Mouse (Mus musculus): ENCODE measurements around the gene Sh2d1b2. TPM values are rescaled to one million over a fixed set of nuclear protein-coding genes. Genes with fewer than 3 reads are reported as not detected.

The Sh2d1b2 gene
- polyA plus RNA-seq, 1 experiment from 2014 or later = not detected

DNA sequence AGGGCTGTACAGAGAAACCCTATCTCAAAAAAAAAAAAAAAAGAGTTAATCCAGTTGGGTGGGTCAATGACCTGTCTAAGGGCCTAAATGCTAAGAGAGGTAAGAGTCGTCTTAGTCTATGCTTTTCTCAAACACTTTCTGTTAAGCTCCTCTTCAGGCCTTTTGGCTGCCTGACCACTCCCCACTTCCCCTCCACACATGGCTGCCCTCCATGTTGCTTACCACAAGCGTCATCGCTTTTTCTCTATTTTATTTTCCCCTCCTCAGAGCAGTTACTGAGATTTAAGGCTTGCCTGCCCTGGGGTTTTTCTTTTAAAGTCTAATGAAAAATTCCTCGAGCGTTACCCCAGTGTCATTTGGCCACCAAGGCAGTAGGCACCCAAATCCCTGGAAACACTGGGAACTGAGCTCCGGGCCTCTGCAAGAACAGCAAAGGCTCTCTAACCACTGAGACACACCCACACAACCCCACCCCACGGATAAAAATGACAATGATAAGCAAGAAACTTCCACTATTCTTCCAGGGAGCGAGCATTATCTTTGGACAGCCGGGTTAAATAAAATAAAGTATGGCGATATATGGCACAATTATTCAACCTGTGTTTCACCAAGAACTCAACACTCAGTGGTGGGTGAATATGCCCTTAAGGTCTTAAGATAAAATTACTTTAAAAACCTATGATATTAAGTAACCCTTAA lies 19.2 kb upstream of the Sh2d1b2 start:
- no peak for ATAC-seq (ENCODE audit: insufficient number of reproducible peaks, insufficient read depth, low FRiP score, low read depth)
- Histone ChIP-seq H3K4me3 (ENCODE audit: low read depth, low read length) (no peak overlapping the region), H3K36me3 (ENCODE audit: control insufficient read depth, insufficient read depth, low read length) (peaks cover 21% of the 10 kb centered on the region), H3K27me3 (ENCODE audit: control insufficient read depth, insufficient read depth, low read length) (no peaks in the 10 kb centered on the region), H3K4me2 (replicated peaks; ENCODE audit: low read depth, low read length) (no peak overlapping the region), H3K9ac (replicated peaks; ENCODE audit: low read depth, low read length) (no peak overlapping the region), H3K4me1 (ENCODE audit: control insufficient read depth, insufficient read depth, low read length) (no peaks in the 10 kb centered on the region), H3K27ac (ENCODE audit: low read length) (no peak overlapping the region), H3K9me3 (ENCODE audit: control insufficient read depth, low read depth, low read length) (no peaks in the 10 kb centered on the region)
- 92% methylated on average over 10 of the region's 10 CpGs for WGBS

DNA sequence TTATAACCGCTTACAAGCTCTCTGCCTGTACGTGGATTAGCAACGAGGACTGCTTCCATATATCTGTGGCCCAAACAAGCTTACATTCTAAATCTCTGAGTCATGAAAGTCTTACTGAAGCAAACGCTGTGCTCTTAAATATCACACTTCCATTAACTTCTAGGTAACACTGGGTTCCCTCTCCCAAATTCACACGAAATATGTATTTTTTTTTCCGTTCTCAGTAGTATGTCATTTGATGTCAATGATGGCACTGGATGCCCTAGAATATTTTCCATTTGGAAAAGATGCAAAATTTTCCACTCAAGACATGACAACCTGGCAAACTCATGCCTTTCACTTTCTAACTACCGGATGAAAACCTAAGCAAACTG lies 18.2 kb upstream of the Sh2d1b2 start:
- Histone ChIP-seq H3K4me3 (ENCODE audit: low read depth, low read length) (peak overlapping the region; percentile 66), H3K27me3 (ENCODE audit: control insufficient read depth, insufficient read depth, low read length) (no peaks in the 10 kb centered on the region), H3K27ac (ENCODE audit: low read length) (no peak overlapping the region), H3K4me2 (replicated peaks; ENCODE audit: low read depth, low read length) (peak overlapping the region; percentile 57), H3K9ac (replicated peaks; ENCODE audit: low read depth, low read length) (peak overlapping the region; percentile 71), H3K36me3 (ENCODE audit: control insufficient read depth, insufficient read depth, low read length) (peaks cover 13% of the 10 kb centered on the region), H3K9me3 (ENCODE audit: control insufficient read depth, low read depth, low read length) (no peaks in the 10 kb centered on the region), H3K4me1 (ENCODE audit: control insufficient read depth, insufficient read depth, low read length) (no peaks in the 10 kb centered on the region)
- no peak for ATAC-seq (ENCODE audit: insufficient number of reproducible peaks, insufficient read depth, low FRiP score, low read depth)
- 26% methylated on average over 7 of the region's 7 CpGs for WGBS

DNA sequence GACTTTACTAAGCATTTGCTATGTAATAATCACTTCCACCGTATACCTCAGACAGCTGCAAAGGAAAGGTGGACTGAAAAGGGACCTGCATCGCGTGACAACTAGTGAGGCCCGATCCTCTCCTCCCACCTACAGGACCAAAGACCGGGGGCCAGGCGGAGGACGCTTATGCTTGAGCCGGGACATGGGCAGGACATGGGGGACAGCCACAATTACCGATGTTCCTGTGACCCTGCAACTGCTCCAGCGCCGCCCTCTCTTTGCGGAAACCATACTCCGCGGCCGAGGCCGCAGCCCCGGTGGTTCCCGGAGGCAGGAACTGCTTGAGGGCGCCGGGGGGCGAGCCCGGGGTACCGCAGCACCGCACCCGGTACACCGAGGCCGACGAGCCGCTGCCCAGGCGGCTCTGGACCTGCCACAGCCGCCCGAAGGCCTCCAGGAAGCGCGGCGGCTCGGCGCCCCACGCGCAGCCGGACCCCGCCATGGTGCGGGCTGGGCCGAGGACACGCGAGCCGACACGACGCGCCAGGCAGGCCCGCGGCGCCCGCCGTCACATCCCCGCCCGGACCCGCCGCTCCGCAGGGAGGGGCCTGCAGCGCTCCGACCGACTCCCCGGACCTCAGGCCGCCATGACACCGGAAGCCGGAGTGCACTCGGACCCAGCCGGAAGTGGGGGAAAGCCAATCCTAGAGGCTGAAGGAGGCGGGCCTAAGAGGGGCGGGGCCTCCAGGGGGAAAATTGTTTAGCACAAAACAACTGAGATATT lies 17.6 kb upstream of the Sh2d1b2 start, which contains the start of gene Uhmk1:
TSS of gene Uhmk1 (minus strand) at position 641 of the 766 bp plus-strand sequence.
- Histone ChIP-seq H3K27ac (ENCODE audit: low read length) (peak within 1 kb of the TSS; percentile 83), H3K9me3 (ENCODE audit: control insufficient read depth, low read depth, low read length) (no peaks in the 10 kb centered on the region), H3K4me1 (ENCODE audit: control insufficient read depth, insufficient read depth, low read length) (no peaks in the 10 kb centered on the region), H3K27me3 (ENCODE audit: control insufficient read depth, insufficient read depth, low read length) (no peaks in the 10 kb centered on the region), H3K36me3 (ENCODE audit: control insufficient read depth, insufficient read depth, low read length) (peaks cover 13% of the 10 kb centered on the region), H3K9ac (replicated peaks; ENCODE audit: low read depth, low read length) (peak within 1 kb of the TSS; percentile 71), H3K4me3 (ENCODE audit: low read depth, low read length) (peak within 1 kb of the TSS; percentile 66), H3K4me2 (replicated peaks; ENCODE audit: low read depth, low read length) (peak within 1 kb of the TSS; percentile 57)
- under 1% methylated on average over 61 of the region's 70 CpGs for WGBS
- peak; percentile 99 for ATAC-seq (ENCODE audit: insufficient number of reproducible peaks, insufficient read depth, low FRiP score, low read depth)

DNA sequence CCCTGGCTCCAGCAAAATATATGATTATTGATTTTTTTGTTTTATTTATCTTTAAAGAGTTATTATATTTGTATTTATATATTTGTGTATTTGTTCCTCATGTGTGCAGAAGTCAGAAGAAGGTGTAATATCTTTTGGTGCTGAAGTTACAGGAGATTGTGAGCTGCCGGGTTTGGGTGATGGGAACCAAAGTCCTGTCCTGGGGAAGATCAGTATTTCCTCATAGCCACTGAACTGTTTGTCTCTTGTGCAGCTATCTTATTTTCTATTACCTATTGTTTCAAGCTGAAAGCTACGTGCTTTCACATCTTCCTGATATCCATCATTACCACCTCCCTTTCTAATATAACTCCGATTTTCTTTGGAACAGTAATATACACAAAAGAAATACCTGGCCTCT lies 17.0 kb upstream of the Sh2d1b2 start:
- H3K4me3 ChIP-seq (ENCODE audit: low read depth, low read length) = peak overlapping the region; percentile 66
- 70% methylated on average over 3 of the region's 3 CpGs for WGBS

GRCm38 (mm10) chr1:170218091-170218884 lies 14.3 kb upstream of the Sh2d1b2 start:
- WGBS = 80% methylated on average over 6 of the region's 6 CpGs
- ATAC-seq (ENCODE audit: insufficient number of reproducible peaks, insufficient read depth, low FRiP score, low read depth) = no peak
- Histone ChIP-seq H3K4me3 (ENCODE audit: low read depth, low read length) (no peak overlapping the region), H3K27me3 (ENCODE audit: control insufficient read depth, insufficient read depth, low read length) (no peaks in the 10 kb centered on the region), H3K9me3 (ENCODE audit: control insufficient read depth, low read depth, low read length) (no peaks in the 10 kb centered on the region), H3K4me2 (replicated peaks; ENCODE audit: low read depth, low read length) (no peak overlapping the region), H3K4me1 (ENCODE audit: control insufficient read depth, insufficient read depth, low read length) (no peaks in the 10 kb centered on the region), H3K27ac (ENCODE audit: low read length) (no peak overlapping the region), H3K36me3 (ENCODE audit: control insufficient read depth, insufficient read depth, low read length) (no peaks in the 10 kb centered on the region), H3K9ac (replicated peaks; ENCODE audit: low read depth, low read length) (no peak overlapping the region)

More for the DNA sequence above, 17.0 kb upstream of the Sh2d1b2 start:
- Histone ChIP-seq H3K9me3 (ENCODE audit: control insufficient read depth, low read depth, low read length) (no peaks in the 10 kb centered on the region), H3K27ac (ENCODE audit: low read length) (no peak overlapping the region), H3K9ac (replicated peaks; ENCODE audit: low read depth, low read length) (peak overlapping the region; percentile 71; the same call in 1 of the 2 replicates), H3K4me2 (replicated peaks; ENCODE audit: low read depth, low read length) (peak overlapping the region; percentile 19; the same call in 1 of the 2 replicates), H3K27me3 (ENCODE audit: control insufficient read depth, insufficient read depth, low read length) (no peaks in the 10 kb centered on the region), H3K4me1 (ENCODE audit: control insufficient read depth, insufficient read depth, low read length) (no peaks in the 10 kb centered on the region), H3K36me3 (ENCODE audit: control insufficient read depth, insufficient read depth, low read length) (peaks cover 9% of the 10 kb centered on the region)
- ATAC-seq (ENCODE audit: insufficient number of reproducible peaks, insufficient read depth, low FRiP score, low read depth) = no peak

- Histone ChIP-seq H3K4me1 (ENCODE audit: control insufficient read depth, insufficient read depth, low read length) (no peaks in the 10 kb centered on the region), H3K27me3 (ENCODE audit: control insufficient read depth, insufficient read depth, low read length) (no peaks in the 10 kb centered on the region), H3K27ac (ENCODE audit: low read length) (no peak overlapping the region), H3K4me2 (replicated peaks; ENCODE audit: low read depth, low read length) (no peak overlapping the region), H3K36me3 (ENCODE audit: control insufficient read depth, insufficient read depth, low read length) (no peaks in the 10 kb centered on the region), H3K4me3 (ENCODE audit: low read depth, low read length) (no peak overlapping the region), H3K9me3 (ENCODE audit: control insufficient read depth, low read depth, low read length) (no peaks in the 10 kb centered on the region), H3K9ac (replicated peaks; ENCODE audit: low read depth, low read length) (no peak overlapping the region)
- ATAC-seq (ENCODE audit: insufficient number of reproducible peaks, insufficient read depth, low FRiP score, low read depth) = no peak
Observed at GRCm38 (mm10) chr1:170220351-170220750, 12.2 kb upstream of the Sh2d1b2 start.

GRCm38 (mm10) chr1:170223276-170223675 lies 9.3 kb upstream of the Sh2d1b2 start:
- no peak overlapping the region for H3K4me2 ChIP-seq (replicated peaks; ENCODE audit: low read depth, low read length)
- H3K4me3 ChIP-seq (ENCODE audit: low read depth, low read length) = no peak overlapping the region
- no peak overlapping the region for H3K27ac ChIP-seq (ENCODE audit: low read length)
- no peak for ATAC-seq (ENCODE audit: insufficient number of reproducible peaks, insufficient read depth, low FRiP score, low read depth)
- no peaks in the 10 kb centered on the region for H3K4me1 ChIP-seq (ENCODE audit: control insufficient read depth, insufficient read depth, low read length)
- no peaks in the 10 kb centered on the region for H3K9me3 ChIP-seq (ENCODE audit: control insufficient read depth, low read depth, low read length)
- 74% methylated on average over 2 of the region's 2 CpGs for WGBS
- no peaks in the 10 kb centered on the region for H3K36me3 ChIP-seq (ENCODE audit: control insufficient read depth, insufficient read depth, low read length)
- no peaks in the 10 kb centered on the region for H3K27me3 ChIP-seq (ENCODE audit: control insufficient read depth, insufficient read depth, low read length)
- H3K9ac ChIP-seq (replicated peaks; ENCODE audit: low read depth, low read length) = no peak overlapping the region

DNA sequence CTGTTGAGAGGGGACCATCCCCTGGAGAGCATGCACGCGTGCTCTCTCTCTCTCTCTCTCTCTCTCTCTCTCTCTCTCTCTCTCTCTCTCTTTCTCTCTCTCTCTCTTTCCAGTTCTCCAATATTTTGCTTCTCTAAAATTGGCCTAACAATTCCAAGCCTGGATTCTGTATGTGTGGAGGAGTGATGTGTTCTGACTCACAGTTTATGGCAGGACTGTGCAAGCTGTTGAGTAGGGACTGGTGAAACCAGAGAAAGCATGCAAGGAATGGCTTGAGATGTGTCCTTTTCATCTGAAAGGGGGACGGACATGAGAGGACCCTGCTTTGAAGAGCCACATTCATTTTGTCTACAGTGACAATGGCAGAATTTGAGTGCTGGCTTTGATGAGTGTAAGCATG lies 12.5 kb downstream of the Sh2d1b2 start:
- Histone ChIP-seq H3K27me3 (ENCODE audit: control insufficient read depth, insufficient read depth, low read length) (no peaks in the 10 kb centered on the region), H3K4me2 (replicated peaks; ENCODE audit: low read depth, low read length) (no peak overlapping the region), H3K36me3 (ENCODE audit: control insufficient read depth, insufficient read depth, low read length) (no peaks in the 10 kb centered on the region), H3K9me3 (ENCODE audit: control insufficient read depth, low read depth, low read length) (no peaks in the 10 kb centered on the region), H3K4me1 (ENCODE audit: control insufficient read depth, insufficient read depth, low read length) (no peaks in the 10 kb centered on the region), H3K9ac (replicated peaks; ENCODE audit: low read depth, low read length) (no peak overlapping the region), H3K27ac (ENCODE audit: low read length) (no peak overlapping the region), H3K4me3 (ENCODE audit: low read depth, low read length) (no peak overlapping the region)
- WGBS = 86% methylated on average over 3 of the region's 3 CpGs
- no peak for ATAC-seq (ENCODE audit: insufficient number of reproducible peaks, insufficient read depth, low FRiP score, low read depth)

Data from stomach, embryonic 14.5 days (tissue).